Mouse (Mus musculus): ENCODE measurements around the gene Ebf4.

DNA sequence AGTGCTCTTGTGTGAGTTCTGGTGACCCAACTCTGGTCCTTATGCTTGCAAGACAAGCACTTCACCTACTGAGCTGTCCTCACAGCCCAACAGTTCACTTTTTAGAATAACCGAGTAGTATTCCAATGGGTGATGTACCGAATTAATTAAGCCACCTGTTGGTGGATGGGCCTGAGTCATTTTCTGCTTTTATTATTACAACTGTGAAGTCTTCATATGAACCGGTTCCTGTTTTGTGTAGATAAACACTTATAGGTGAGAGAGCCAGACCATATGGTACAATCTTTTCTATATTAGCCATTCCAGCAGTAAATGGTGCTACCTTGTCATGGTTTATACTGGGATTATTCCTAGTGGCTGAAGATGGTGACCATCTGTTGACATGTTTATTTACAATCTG, 117.8 kb downstream of the Ebf4 start:
- TF ChIP-seq GATA1 (IDR thresholded peaks at IDR 0.05; ENCODE audit: low read length) (no peak), TAL1 (IDR thresholded peaks at IDR 0.05; ENCODE audit: low read length) (no peak)
